Mouse (Mus musculus): Measurements from ENCODE around the gene Cyp8b1.

DNA sequence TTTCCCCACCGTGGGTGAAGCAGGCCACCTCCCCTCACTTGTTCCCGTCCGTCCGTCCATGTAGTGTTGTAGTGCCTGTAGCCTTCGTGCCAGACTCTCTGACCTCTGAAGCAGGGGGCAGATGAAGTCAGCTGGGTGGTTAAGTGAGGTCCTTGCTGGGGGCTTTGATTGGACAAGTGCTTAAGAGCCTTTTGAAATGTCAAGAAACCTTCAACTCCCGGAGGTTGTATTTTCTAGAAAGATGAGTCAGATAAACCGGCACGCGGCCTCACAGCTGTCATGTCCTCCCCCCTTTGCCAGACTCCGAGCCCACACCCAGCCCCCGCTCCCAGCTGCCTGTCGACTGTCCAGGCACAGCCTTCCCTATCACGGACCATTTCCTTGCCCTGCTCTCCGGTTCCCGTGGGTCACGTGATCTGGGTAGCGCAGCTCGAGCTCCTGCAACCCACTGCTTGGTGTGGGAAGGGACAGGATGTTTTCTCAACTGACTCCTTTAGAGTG, 25.6 kb downstream of the Cyp8b1 start:
- TF ChIP-seq GATA1 (IDR thresholded peaks at IDR 0.05; ENCODE audit: low read length) (no peak), TAL1 (IDR thresholded peaks at IDR 0.05; ENCODE audit: low read length) (no peak)
